Mouse (Mus musculus): Measurements from ENCODE around the gene Spata33.
"Not testable (repeated sequence)": the region's sequence is repeated elsewhere in the genome, so short reads cannot be mapped to it uniquely, and the experiment has no call there.

Gene Spata33

GRCm38 (mm10) chr8:123212321-123213117 is at the start of gene Spata33, which contains the start of gene Chmp1a:
TSS of gene Spata33 (plus strand) at chr8:123212832.
TSS of gene Chmp1a (minus strand) at chr8:123212763.
- DNase-seq (ENCODE audit: inconsistent age in 2 of 2, low spot score in 1 of 2) = peak; percentile 96 to 97

DNA sequence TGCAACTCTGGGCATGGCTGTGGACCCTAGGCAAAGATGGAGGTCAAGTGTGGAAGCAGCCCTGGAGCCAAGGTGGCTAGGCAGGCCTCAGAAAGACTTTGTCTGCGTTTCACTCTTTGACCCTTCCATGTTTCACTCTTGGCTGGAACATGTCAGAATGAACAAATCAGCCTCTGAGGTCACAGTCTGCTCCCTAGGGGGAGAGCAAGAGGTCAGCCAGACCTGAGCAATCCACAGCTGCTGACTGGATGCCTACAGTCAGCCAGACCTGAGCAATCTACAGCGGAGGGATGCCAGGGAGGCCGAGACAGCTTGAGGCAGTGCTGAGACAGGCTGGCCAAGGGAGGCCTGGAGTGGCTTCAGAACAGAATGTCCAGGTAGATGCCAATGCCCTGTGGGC is 31.2 kb upstream of the Spata33 start:
- DNase-seq (ENCODE audit: inconsistent age in 2 of 2, low spot score in 1 of 2) = peak; percentile 57 to 77

- peak in 1 of 2 experiments; percentile 54 for DNase-seq (ENCODE audit: inconsistent age in 2 of 2, low spot score in 1 of 2)
These were observed 26.8 kb upstream of the Spata33 start, which contains the start of gene Dpep1 for GRCm38 (mm10) chr8:123185566-123186409. TSS of gene Dpep1 (plus strand) at chr8:123186242.

GRCm38 (mm10) chr8:123188006-123188405 is 24.6 kb upstream of the Spata33 start:
- DNase-seq (ENCODE audit: inconsistent age in 2 of 2, low spot score in 1 of 2) = no peak

DNA sequence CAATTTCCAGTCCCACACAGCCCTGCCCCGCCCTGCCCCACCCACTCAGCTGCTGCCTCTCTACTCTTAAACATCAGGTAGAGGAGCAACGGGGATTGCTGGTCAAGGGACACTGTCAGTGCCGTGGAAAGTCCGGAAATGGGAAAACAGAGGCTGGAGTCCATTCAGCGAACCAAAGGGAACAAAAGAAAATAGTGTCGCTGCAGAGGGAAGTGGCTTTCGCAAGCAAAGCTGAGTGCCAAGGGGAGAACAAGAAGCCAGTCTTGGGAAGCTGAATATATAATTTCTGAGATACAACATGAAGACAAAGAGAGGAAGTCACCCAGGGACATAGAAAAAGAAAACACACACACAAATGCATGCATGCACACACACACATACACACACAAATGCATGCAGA is 23.8 kb upstream of the Spata33 start:
- no peak for DNase-seq (ENCODE audit: inconsistent age in 2 of 2, low spot score in 1 of 2)

- peak; percentile 70 to 89 for DNase-seq (ENCODE audit: inconsistent age in 2 of 2, low spot score in 1 of 2)
These were observed 22.0 kb upstream of the Spata33 start for GRCm38 (mm10) chr8:123190678-123191077.

- DNase-seq (ENCODE audit: inconsistent age in 2 of 2, low spot score in 1 of 2) = peak in 1 of 2 experiments; percentile 46
These were observed 20.7 kb upstream of the Spata33 start for GRCm38 (mm10) chr8:123191908-123192307.

DNA sequence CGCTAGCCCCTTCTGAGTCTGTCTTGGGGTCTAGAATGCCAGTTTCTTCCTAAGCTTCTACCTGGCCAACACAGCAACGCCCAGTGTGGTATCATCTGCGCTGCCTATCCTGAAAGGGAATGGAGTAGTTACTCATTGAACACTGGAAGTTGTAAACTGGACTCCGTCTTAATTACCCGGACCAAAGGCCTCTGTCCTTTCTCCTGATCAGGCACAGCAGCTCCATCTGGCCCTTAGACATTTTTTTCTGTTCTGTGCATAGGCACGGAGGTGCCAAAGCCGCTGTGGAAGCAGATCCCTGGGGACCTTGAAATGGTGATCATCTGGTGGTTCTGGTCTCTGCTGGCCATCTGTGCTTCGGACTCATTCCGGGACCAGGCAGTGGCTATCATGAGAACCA is 18.9 kb upstream of the Spata33 start:
- no peak for DNase-seq (ENCODE audit: inconsistent age in 2 of 2, low spot score in 1 of 2)

- not testable (repeated sequence) for DNase-seq (ENCODE audit: inconsistent age in 2 of 2, low spot score in 1 of 2)
These were observed 15.6 kb upstream of the Spata33 start for GRCm38 (mm10) chr8:123197016-123197415.

DNA sequence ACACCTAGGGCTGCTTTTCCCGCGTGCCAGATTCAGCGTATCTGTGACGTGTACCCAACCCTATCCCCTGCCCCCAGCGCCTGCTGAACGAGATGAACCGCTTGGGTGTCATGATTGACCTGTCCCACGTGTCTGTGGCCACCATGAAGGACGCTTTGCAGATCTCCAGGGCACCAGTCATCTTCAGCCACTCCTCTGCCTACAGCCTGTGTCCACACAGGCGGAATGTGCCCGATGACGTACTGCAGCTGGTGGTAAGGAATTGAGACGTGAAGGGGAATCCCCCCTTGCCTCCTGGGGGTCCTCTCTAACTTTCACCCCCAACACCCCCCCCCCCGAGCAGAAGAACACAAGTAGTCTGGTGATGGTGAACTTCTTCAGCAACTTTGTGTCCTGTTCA is 12.8 kb upstream of the Spata33 start:
- DNase-seq (ENCODE audit: inconsistent age in 2 of 2, low spot score in 1 of 2) = no peak

DNA sequence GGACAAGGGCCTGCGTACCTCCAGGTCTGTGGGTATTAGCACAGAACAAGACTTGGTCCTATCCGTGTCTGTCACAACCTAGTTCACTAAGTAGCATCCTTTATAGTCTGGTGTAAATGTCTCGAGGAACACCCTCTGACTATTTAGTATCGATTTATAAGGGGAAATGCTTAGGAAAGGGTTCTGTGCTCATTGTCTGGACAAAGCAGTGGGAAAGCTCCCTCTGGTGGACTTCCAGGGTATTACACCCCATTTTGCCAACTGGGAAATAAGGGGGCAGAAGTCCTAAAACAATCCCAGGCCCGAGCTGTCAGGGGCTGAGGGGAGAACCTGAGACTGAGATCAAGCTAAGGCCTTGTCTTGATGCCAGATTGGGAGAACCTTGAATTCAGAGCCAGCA is 10.3 kb upstream of the Spata33 start:
- peak; percentile 64 to 91 for DNase-seq (ENCODE audit: inconsistent age in 2 of 2, low spot score in 1 of 2)

- DNase-seq (ENCODE audit: inconsistent age in 2 of 2, low spot score in 1 of 2) = no peak
These were observed 9.1 kb upstream of the Spata33 start for GRCm38 (mm10) chr8:123203571-123203970.

DNA sequence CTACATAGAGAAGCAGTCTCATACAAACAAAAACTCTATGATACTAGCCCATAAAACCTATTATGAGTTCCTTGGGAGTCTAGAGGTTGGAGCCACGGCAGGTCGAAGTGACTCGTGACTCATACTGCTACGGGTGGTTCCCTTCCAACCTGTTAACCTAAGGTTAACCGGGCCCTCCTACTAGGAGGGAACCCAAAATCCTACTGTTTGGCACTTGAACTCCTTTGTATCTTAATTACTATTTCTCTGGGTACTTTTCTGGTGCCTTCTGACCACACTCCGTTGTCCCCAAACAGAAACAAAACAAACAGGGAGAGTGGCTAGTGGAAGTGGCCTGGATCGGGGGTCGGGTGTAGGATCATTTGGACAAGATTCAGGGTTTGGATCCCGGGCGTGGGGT is 756 bp upstream of the Spata33 start:
- no peak for DNase-seq (ENCODE audit: inconsistent age in 2 of 2, low spot score in 1 of 2)

- DNase-seq (ENCODE audit: inconsistent age in 2 of 2, low spot score in 1 of 2) = no peak
These were observed 613 bp downstream of the Spata33 start for GRCm38 (mm10) chr8:123213118-123213772.

- no peak for DNase-seq (ENCODE audit: inconsistent age in 2 of 2, low spot score in 1 of 2)
These were observed 2.8 kb downstream of the Spata33 start for GRCm38 (mm10) chr8:123215430-123215829.

GRCm38 (mm10) chr8:123220917-123221316 is 8.3 kb downstream of the Spata33 start:
- no peak for DNase-seq (ENCODE audit: inconsistent age in 2 of 2, low spot score in 1 of 2)

- DNase-seq (ENCODE audit: inconsistent age in 2 of 2, low spot score in 1 of 2) = peak; percentile 94 to 98
These were observed 11.9 kb downstream of the Spata33 start, which contains the start of gene Cdk10 for GRCm38 (mm10) chr8:123224278-123225266. TSS of gene Cdk10 (plus strand) at chr8:123224842.

- DNase-seq (ENCODE audit: inconsistent age in 2 of 2, low spot score in 1 of 2) = no peak
These were observed 15.8 kb downstream of the Spata33 start for GRCm38 (mm10) chr8:123228416-123228815.

- not testable (repeated sequence) for DNase-seq (ENCODE audit: inconsistent age in 2 of 2, low spot score in 1 of 2)
These were observed 17.7 kb downstream of the Spata33 start for GRCm38 (mm10) chr8:123230326-123230725.

DNA sequence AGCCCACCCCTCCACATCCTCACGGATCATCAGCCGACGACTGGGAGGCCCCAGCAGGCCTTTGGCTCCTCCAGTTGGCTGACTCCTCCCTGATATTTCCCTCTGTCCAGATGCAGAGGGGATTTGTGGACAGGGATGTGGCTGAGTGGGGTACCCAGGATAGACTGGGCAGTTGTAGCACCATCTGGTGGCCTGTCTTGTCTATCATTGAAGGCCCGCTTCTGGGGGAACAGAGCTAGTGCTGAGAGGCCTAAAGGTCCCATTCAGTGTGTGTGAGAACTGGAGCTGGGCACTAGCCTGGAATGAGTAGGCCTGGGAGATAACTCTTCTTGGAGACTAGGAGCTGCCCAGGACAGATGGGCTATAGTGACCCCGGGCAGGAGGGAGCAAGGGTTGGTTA is 19.1 kb downstream of the Spata33 start:
- DNase-seq (ENCODE audit: inconsistent age in 2 of 2, low spot score in 1 of 2) = peak; percentile 41 to 64
